Mouse (Mus musculus) liver, postnatal 0 days (tissue): Measurements from ENCODE around the gene Rtkn.

ENCODE experiments used
- CTCF ChIP-seq: sonication (generic); IDR thresholded peaks from 2 replicates; pipeline ENCODE4 v1.5.1; 2016; ENCODE audit warnings: antibody characterized with exemption, low read depth
- EP300 ChIP-seq: IDR thresholded peaks from 2 replicates; pipeline ENCODE4 v1.6.1; 2016; ENCODE audit warnings: antibody characterized with exemption, low read depth, mild to moderate bottlenecking

DNA sequence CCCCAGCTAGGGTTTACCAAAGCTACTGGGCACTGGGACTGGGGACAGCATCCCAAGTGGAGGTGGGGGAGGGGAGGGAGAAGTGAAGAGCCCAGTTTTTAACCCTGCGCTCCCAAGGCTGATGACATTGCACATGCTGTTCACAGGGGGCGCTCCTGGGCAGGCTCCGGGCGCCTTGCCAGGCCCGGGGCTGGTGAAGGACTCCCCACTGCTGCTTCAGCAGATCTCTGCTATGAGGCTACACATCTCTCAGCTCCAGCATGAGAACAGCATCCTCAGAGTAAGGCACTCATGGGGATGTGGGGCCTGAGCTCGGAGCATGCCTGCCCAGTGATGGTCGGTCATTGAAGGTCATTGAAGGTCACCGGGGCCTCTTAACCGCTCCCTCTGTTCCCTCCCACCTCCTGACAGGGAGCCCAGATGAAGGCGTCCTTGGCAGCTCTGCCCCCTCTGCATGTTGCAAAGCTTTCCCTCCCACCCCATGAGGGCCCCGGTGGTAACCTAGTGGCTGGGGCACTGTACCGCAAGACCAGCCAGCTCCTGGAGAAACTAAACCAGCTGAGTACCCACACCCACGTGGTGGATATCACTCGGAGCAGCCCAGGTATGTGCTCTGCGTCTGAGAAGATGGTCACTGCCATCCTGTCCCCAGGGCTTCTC is 62.2 kb downstream of the Rtkn start:
- TF ChIP-seq EP300 (no peak), CTCF (no peak)
